Mouse (Mus musculus) layer of hippocampus, adult 18-20 months (tissue): ENCODE results near the gene Tuba4a. TPM values are rescaled to one million over a fixed set of nuclear protein-coding genes. Genes with fewer than 3 reads are reported as not detected.

Experiments
- DNase-seq, 2 experiments: peaks; one replicate each; pipeline ENCODE4 v3.0.0; 2022; ENCODE audit warnings: low spot score in 2 of 2
- microRNA-seq, 2 experiments: library from miRNA; unstranded; fragments of <30 nt; microRNA quantifications; one replicate each; pipeline ENCODE4 v1.2.0; 2021
- total RNA-seq, 2 experiments: library from RNA; stranded (reverse); gene quantifications; 2 replicates each; pipeline ENCODE4 v1.2.3; 2021

Tuba4a gene
- total RNA-seq, 2 experiments from 2014 or later: 524 to 572 TPM

- DNase-seq: peak; percentile 91 to 95
Measured at GRCm38 (mm10) chr1:75168472-75169464, 50.9 kb downstream of the Tuba4a start, which contains the start of gene Zfand2b. TSS of gene Zfand2b (plus strand) at chr1:75168646.

GRCm38 (mm10) chr1:75168093-75168471 lies 51.6 kb downstream of the Tuba4a start:
- no peak for DNase-seq

Small RNAs within 50 kb of the gene (microRNA-seq; reads per million reads assigned to microRNA genes)
- 0 reads per million in 2 experiments for gene Gm27943

Other genes starting within 250 kb of the Tuba4a start
- gene Nhej1, start 94.7 kb downstream of the Tuba4a start, total RNA-seq: 1 to 10 TPM; 1.7 to 2.6 TPM
- under 1 TPM; 0.15 to 0.47 TPM for gene Slc23a3, start 86.0 kb downstream of the Tuba4a start, total RNA-seq
- gene Cnppd1, start 77.2 kb downstream of the Tuba4a start, total RNA-seq: 10 to 100 TPM; 29.3 to 31.7 TPM
- gene Retreg2, start 77.1 kb downstream of the Tuba4a start, total RNA-seq: 100 to 1,000 TPM; 183 to 185 TPM
- gene Zfand2b, start 51.2 kb downstream of the Tuba4a start, total RNA-seq: 10 to 100 TPM; 35.1 to 38.9 TPM
- gene Abcb6, start 39.5 kb downstream of the Tuba4a start, total RNA-seq: 10 to 100 TPM; 26.8 to 30.3 TPM
- gene Ankzf1, start 27.7 kb downstream of the Tuba4a start, total RNA-seq: 10 to 100 TPM; 26.1 to 26.8 TPM
- 100 to 1,000 TPM; 108 to 115 TPM for gene Atg9a, start 27.7 kb downstream of the Tuba4a start, total RNA-seq
- gene Glb1l, start 9.1 kb downstream of the Tuba4a start, total RNA-seq: 10 to 100 TPM; 12.0 to 13.4 TPM
- 10 to 100 TPM; 77.3 to 86.6 TPM for gene Stk16, start 9.0 kb downstream of the Tuba4a start, total RNA-seq
- gene A630095N17Rik, start 12.2 kb upstream of the Tuba4a start, total RNA-seq: not detected
- gene Dnajb2, start 16.5 kb upstream of the Tuba4a start, total RNA-seq: 100 to 1,000 TPM in 1 of 2 experiments, 10 to 100 TPM in 1; 93.4 to 100 TPM
- 100 to 1,000 TPM; 399 to 401 TPM for gene Ptprn, start 44.6 kb upstream of the Tuba4a start, total RNA-seq
- gene Resp18, start 58.5 kb upstream of the Tuba4a start, total RNA-seq: 100 to 1,000 TPM; 104 to 114 TPM
- 10 to 100 TPM; 49.2 to 50.0 TPM for gene Dnpep, start 98.1 kb upstream of the Tuba4a start, total RNA-seq
- gene Des, start 140.5 kb upstream of the Tuba4a start, total RNA-seq: under 1 TPM; 0.48 to 0.69 TPM
- gene Speg, start 155.4 kb upstream of the Tuba4a start, total RNA-seq: 100 to 1,000 TPM; 168 to 178 TPM
- gene Gmppa, start 216.1 kb upstream of the Tuba4a start, total RNA-seq: 10 to 100 TPM; 66.4 to 69.1 TPM
- 1 to 10 TPM; 7.3 to 8.1 TPM for gene Asic4, start 230.6 kb upstream of the Tuba4a start, total RNA-seq